Mouse (Mus musculus) C2C12 (cell line): Measurements from ENCODE around the gene Shank3. TPM values are rescaled to one million over a fixed set of nuclear protein-coding genes. Genes with fewer than 3 reads are reported as not detected.

Experiments
- H3K27me3 ChIP-seq: one replicate; pipeline ENCODE4 v1.6.1; 2011; ENCODE audit not compliant: control insufficient read depth, insufficient read depth, insufficient read length
- H3K36me3 ChIP-seq: one replicate; pipeline ENCODE4 v1.6.1; 2011; ENCODE audit not compliant: control insufficient read depth, insufficient read depth
- H3K4me3 ChIP-seq: one replicate; pipeline ENCODE4 v1.5.1; 2011; ENCODE audit warnings: mild to moderate bottlenecking, control low read depth; ENCODE audit not compliant: poor library complexity, insufficient read depth, severe bottlenecking
- H3K79me2 ChIP-seq: one replicate; pipeline ENCODE4 v1.6.1; 2011; ENCODE audit not compliant: control insufficient read depth, insufficient read depth
- H3K79me3 ChIP-seq: one replicate; pipeline ENCODE4 v1.6.1; 2011; ENCODE audit warnings: low read depth, control low read depth
- H3ac ChIP-seq: one replicate; pipeline ENCODE3; 2011; ENCODE audit warnings: low read depth; ENCODE audit not compliant: control insufficient read depth, insufficient read length
- CEBPB ChIP-seq: IDR thresholded peaks from one replicate; pipeline ENCODE4 v1.6.1; 2011; ENCODE audit warnings: low read depth, mild to moderate bottlenecking, control low read depth, moderate library complexity
- CTCF ChIP-seq: IDR thresholded peaks from one replicate; pipeline ENCODE4 v1.5.1; 2011; ENCODE audit not compliant: control insufficient read depth, insufficient read depth, insufficient read length
- FOSL1 ChIP-seq: IDR thresholded peaks from one replicate; pipeline ENCODE4 v1.8.0; 2011; ENCODE audit warnings: mild to moderate bottlenecking, low read length; ENCODE audit not compliant: poor library complexity, insufficient read depth, severe bottlenecking
- MAX ChIP-seq: IDR thresholded peaks from one replicate; pipeline ENCODE4 v1.6.1; 2011; ENCODE audit warnings: mild to moderate bottlenecking, control low read depth
- MYOD1 ChIP-seq: IDR thresholded peaks from one replicate; pipeline ENCODE4 v1.6.1; 2011; ENCODE audit warnings: low read depth; ENCODE audit not compliant: control insufficient read depth, insufficient read length
- MYOG ChIP-seq: IDR thresholded peaks from one replicate; pipeline ENCODE4 v1.6.1; 2011; ENCODE audit not compliant: control insufficient read depth, insufficient read length; ENCODE audit errors: extremely low read depth
- USF1 ChIP-seq: IDR thresholded peaks from one replicate; pipeline ENCODE4 v1.6.1; 2011; ENCODE audit warnings: low read depth, mild to moderate bottlenecking, control low read depth, moderate library complexity
- polyA plus RNA-seq: library from polyadenylated mRNA; unstranded; fragments of >200 nt; fragmentation: generic; extraction: Trizol; gene quantifications from one replicate; pipeline ENCODE4 v1.2.1, GENCODE M21; 2012; ENCODE audit warnings: missing spikeins

The Shank3 gene
- polyA plus RNA-seq, 1 experiment, result 4.0 TPM

DNA sequence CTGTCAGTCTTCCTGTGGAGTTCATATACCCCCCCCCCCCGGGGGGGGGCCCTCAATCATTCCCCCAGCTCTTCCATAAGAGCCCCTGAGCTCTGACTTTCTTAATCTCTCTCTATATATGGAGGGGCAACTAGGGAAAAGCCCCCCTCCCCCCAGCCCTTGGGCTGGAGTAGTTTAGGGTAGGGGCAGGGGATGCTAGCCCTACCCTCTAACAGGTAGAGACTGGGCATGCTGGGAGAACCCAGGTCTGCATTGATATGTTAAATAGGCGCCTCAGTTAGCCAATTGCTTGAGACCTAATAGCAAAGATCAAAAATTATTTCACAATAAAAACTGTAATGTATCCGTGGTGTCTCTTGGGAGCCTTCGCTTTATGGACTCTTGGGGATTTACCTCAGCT, 93.1 kb downstream of the Shank3 start:
- no peak overlapping the region for H3K4me3 ChIP-seq
- peaks cover 23% of the 10 kb centered on the region for H3K79me2 ChIP-seq

DNA sequence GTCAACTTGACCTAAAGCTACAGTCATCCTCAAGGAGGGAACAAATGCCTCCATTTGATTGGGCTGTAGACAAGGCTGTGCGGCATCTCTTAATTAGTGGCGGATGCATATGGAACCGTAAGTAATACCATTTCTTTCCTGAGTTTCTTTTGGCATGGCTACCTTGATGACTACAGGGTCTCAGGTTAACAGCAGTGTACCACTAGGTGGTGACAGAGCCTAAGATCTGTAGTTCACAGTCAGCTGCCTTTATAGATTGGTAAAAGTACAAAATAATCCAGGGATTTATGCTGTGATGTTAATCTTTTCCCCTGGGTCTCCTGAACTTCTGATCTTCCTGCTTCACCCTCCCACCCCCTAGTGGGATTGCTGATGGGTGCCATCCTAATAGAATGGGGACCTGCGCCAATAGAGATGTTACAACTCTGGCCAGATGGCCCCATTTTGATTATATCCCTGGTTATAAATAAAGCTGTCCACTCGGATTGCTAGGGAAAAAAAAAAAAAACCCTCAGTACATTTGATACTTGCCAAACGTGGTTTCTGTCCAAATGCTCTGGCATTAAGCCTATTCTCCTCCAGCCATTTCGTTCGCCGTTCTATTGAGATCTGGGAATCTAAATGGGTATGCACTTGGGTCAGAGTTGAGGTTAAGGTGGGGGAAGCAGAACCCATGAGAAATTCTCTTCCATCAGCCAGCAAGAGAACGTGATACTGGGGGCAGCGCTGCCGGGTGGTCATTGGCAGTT, 106.6 kb downstream of the Shank3 start:
- Histone ChIP-seq H3K36me3 (no peaks in the 10 kb centered on the region), H3K4me3 (no peak overlapping the region), H3K79me2 (no peaks in the 10 kb centered on the region), H3K79me3 (no peaks in the 10 kb centered on the region), H3ac (no peak overlapping the region), H3K27me3 (peaks cover 23% of the 10 kb centered on the region)
- no peak for TF ChIP-seq FOSL1
- TF ChIP-seq MYOG, result no peak
- no peak for TF ChIP-seq USF1
- no peak for TF ChIP-seq CTCF
- TF ChIP-seq MAX, result no peak
- TF ChIP-seq MYOD1, result no peak
- TF ChIP-seq CEBPB, result no peak

More for the DNA sequence above, 93.1 kb downstream of the Shank3 start:
- no peak for TF ChIP-seq CEBPB
- H3K27me3 ChIP-seq, result peaks cover 4% of the 10 kb centered on the region
- H3ac ChIP-seq, result no peak overlapping the region
- no peaks in the 10 kb centered on the region for H3K79me3 ChIP-seq
- no peaks in the 10 kb centered on the region for H3K36me3 ChIP-seq

DNA sequence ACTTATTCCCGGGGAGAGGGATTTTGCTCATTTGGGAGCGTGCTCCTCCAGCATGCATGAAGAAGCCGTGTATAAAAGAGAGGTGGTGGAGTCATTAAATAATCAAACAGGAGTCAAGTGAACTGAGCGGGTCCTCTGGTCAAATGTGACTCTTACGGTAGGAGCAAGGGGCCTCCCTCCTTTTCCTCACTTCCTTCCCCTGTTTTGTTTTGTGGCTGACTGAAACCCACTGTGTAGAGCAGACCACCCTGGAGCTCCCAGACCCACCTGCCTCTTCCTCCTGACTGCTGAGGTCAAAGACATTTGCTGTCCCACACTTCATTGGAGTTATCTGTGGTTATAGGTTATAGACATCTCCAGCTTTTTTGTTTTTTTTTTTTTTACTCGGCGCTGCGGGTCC, 108.1 kb downstream of the Shank3 start:
- H3K79me2 ChIP-seq, result no peaks in the 10 kb centered on the region

DNA sequence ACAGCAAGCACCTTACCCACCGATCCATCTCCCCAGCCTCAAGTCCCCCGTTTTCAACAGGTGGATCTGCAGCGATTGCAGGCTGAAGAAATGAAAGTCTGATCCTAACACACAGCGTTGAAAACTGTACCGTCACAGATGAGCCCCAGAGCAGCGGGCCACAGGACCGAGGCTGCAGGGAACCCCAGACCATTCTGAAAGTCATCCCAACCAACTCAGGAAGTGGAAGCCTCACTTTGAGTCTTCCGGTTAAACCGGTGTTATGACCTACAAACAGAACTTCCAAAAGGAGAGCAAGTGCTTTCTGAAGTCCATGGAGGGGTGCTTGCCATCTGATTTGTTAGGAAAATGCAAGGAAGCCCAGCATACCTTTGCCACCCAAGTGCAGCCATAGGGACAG, 108.5 kb downstream of the Shank3 start:
- H3ac ChIP-seq, result no peak overlapping the region
- H3K27me3 ChIP-seq, result peaks cover 23% of the 10 kb centered on the region
- no peaks in the 10 kb centered on the region for H3K79me2 ChIP-seq
- no peaks in the 10 kb centered on the region for H3K36me3 ChIP-seq
- no peak for TF ChIP-seq CTCF
- no peak for TF ChIP-seq USF1
- TF ChIP-seq FOSL1, result no peak
- no peak for TF ChIP-seq MAX
- TF ChIP-seq CEBPB, result no peak
- TF ChIP-seq MYOG, result no peak
- no peak for TF ChIP-seq MYOD1
- no peaks in the 10 kb centered on the region for H3K79me3 ChIP-seq
- no peak overlapping the region for H3K4me3 ChIP-seq

More for the DNA sequence above, 108.1 kb downstream of the Shank3 start:
- no peaks in the 10 kb centered on the region for H3K79me3 ChIP-seq
- H3K36me3 ChIP-seq, result no peaks in the 10 kb centered on the region
- H3K27me3 ChIP-seq, result peaks cover 23% of the 10 kb centered on the region
- H3ac ChIP-seq, result no peak overlapping the region
- no peak overlapping the region for H3K4me3 ChIP-seq
- no peak for TF ChIP-seq CEBPB
- TF ChIP-seq MYOG, result no peak
- TF ChIP-seq USF1, result no peak
- no peak for TF ChIP-seq MYOD1
- no peak for TF ChIP-seq CTCF
- no peak for TF ChIP-seq MAX
- TF ChIP-seq FOSL1, result no peak

Other genes with a start within 250 kb of the Shank3 start
- gene Sbf1, start 184.3 kb upstream of the Shank3 start, polyA plus RNA-seq, result 143 TPM
- gene Adm2, start 176.9 kb upstream of the Shank3 start, polyA plus RNA-seq, result 7.0 TPM
- not detected for gene Miox, start 165.2 kb upstream of the Shank3 start, polyA plus RNA-seq
- 95.9 TPM for gene Lmf2, start 144.0 kb upstream of the Shank3 start, polyA plus RNA-seq
- 185 TPM for gene Ncaph2, start 143.9 kb upstream of the Shank3 start, polyA plus RNA-seq
- 47.6 TPM for gene Sco2, start 125.8 kb upstream of the Shank3 start, polyA plus RNA-seq
- gene Tymp, start 122.6 kb upstream of the Shank3 start, polyA plus RNA-seq, result 3.4 TPM
- gene Odf3b, start 120.3 kb upstream of the Shank3 start, polyA plus RNA-seq, result not detected
- gene Klhdc7b, start 114.7 kb upstream of the Shank3 start, polyA plus RNA-seq, result not detected
- not detected for gene Syce3, start 89.1 kb upstream of the Shank3 start, polyA plus RNA-seq
- 2.5 TPM for gene Cpt1b, start 73.8 kb upstream of the Shank3 start, polyA plus RNA-seq
- gene C730034F03Rik, start 70.0 kb upstream of the Shank3 start, polyA plus RNA-seq, result 0.33 TPM
- 0.06 TPM for gene Gm44502, start 69.9 kb upstream of the Shank3 start, polyA plus RNA-seq
- 47.1 TPM for gene Chkb, start 69.7 kb upstream of the Shank3 start, polyA plus RNA-seq
- not detected for gene Mapk8ip2, start 45.7 kb upstream of the Shank3 start, polyA plus RNA-seq
- gene Arsa, start 22.2 kb upstream of the Shank3 start, polyA plus RNA-seq, result 22.3 TPM
- gene Acr, start 68.7 kb downstream of the Shank3 start, polyA plus RNA-seq, result not detected
- gene Rabl2, start 92.3 kb downstream of the Shank3 start, polyA plus RNA-seq, result 24.3 TPM